Mouse (Mus musculus) kidney, adult 2 months (tissue): Measurements from ENCODE around the gene Rhob. TPM values are rescaled to one million over a fixed set of nuclear protein-coding genes. Genes with fewer than 3 reads are reported as not detected.

Experiments used
- DNase-seq: peaks from one replicate; pipeline ENCODE4 v3.0.0; 2021
- H3K27ac ChIP-seq: fragments of 200-500 bp; 2 replicates; pipeline ENCODE4 v1.5.1; 2012; ENCODE audit warnings: low read depth, low read length, control low read depth, inconsistent platforms; ENCODE audit not compliant: insufficient read depth
- H3K27me3 ChIP-seq: fragments of 200-500 bp; replicated peaks from 2 replicates; pipeline ENCODE4 v1.6.1; 2012; ENCODE audit warnings: mild to moderate bottlenecking, moderate library complexity, low read length, inconsistent platforms; ENCODE audit not compliant: control insufficient read depth, insufficient read depth
- H3K36me3 ChIP-seq: fragments of 200-500 bp; 2 replicates; pipeline ENCODE4 v1.6.1; 2012; ENCODE audit warnings: mild to moderate bottlenecking, moderate library complexity, low read length, inconsistent platforms; ENCODE audit not compliant: control insufficient read depth, insufficient read depth
- H3K4me1 ChIP-seq: fragments of 200-500 bp; 2 replicates; pipeline ENCODE4 v1.6.1; 2011; ENCODE audit warnings: low read length; ENCODE audit not compliant: control insufficient read depth, insufficient read depth
- H3K4me3 ChIP-seq: fragments of 200-500 bp; 2 replicates; pipeline ENCODE4 v1.5.1; 2011; ENCODE audit warnings: mild to moderate bottlenecking, low read depth, low read length, control low read depth; ENCODE audit not compliant: insufficient read depth
- CTCF ChIP-seq: fragments of 200-500 bp; conservative IDR thresholded peaks from 2 replicates; pipeline ENCODE4 v1.5.1; 2011; ENCODE audit warnings: low read depth, mild to moderate bottlenecking, control low read depth, low read length, moderate library complexity, mixed read lengths; ENCODE audit not compliant: insufficient read depth, insufficient read length
- POLR2A ChIP-seq: fragments of 200-500 bp; IDR thresholded peaks from one replicate; pipeline ENCODE4 v1.6.1; 2011; ENCODE audit warnings: low read depth, low read length, control low read depth
- WGBS: fragments of 180-500 bp; shearing (Covaris S2); methylation state at CpG from one replicate; pipeline ENCODE4 v1.1.7; 2018; 5-methylcytosine and 5-hydroxymethylcytosine counted together
- polyA plus RNA-seq: library from polyadenylated mRNA; depleted of rRNA; stranded (reverse); fragments of >200 nt; gene quantifications from 2 replicates; pipeline ENCODE4 v1.2.3, GENCODE M21; 2012; rRNA removed

Rhob gene
- polyA plus RNA-seq, 1 experiment = 128 TPM

- Histone ChIP-seq H3K4me3 (no peak overlapping the region), H3K27ac (no peak overlapping the region), H3K27me3 (no peaks in the 10 kb centered on the region), H3K36me3 (no peaks in the 10 kb centered on the region), H3K4me1 (peaks cover 13% of the 10 kb centered on the region)
- WGBS = 58% methylated on average over 3 of the region's 3 CpGs
- TF ChIP-seq CTCF = no peak
- no peak for TF ChIP-seq POLR2A
- peak; percentile 80 for DNase-seq
Observed at GRCm38 (mm10) chr12:8454487-8454886, 45.3 kb downstream of the Rhob start.

DNA sequence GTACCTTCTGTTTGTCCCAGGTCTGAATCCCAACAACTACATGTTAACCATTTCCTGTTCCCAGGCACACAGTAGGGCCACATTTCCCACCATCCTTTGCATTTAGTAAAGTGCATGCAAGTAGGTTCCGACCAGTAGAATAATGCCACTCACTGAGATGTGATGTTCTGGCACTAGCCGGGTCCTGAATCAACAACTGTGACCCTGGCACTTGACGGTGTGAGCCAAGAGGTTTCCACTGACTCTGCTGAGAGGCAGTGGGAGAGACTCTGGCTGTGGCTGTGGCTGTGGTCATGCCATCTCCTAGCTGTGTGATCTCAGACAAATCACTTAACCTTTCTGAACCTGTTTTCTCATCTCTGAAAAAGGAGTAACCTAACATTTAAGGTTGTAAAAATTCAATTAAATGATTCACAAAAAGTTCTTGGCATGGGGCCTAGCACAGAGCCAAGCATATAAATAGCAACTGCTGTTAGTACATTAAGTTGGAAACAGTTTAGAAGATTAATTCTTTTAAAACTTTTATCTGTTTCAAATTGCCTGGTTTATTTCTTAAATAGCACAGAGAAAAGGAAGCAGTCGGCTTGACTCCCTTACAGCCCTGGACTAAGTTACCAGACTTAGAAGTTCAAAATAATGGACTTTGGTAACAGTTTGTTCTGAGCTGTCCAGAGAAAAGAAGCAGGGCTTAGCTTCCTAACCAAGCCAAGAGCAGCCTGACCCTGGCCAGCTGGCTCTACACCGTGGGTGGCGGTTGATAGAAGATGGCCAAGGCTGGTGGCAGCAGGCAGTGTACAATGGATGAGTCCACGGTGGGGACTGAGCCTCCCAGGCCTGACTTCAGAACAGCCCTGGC lies 46.8 kb downstream of the Rhob start:
- Histone ChIP-seq H3K27ac (peak overlapping the region; percentile 46; the same call in 1 of the 2 replicates), H3K27me3 (no peaks in the 10 kb centered on the region), H3K36me3 (no peaks in the 10 kb centered on the region), H3K4me3 (no peak overlapping the region), H3K4me1 (peaks cover 13% of the 10 kb centered on the region)
- DNase-seq = peak; percentile 72
- TF ChIP-seq POLR2A (no peak), CTCF (no peak)
- 41% methylated on average over 7 of the region's 7 CpGs for WGBS

GRCm38 (mm10) chr12:8451571-8452485 lies 48.0 kb downstream of the Rhob start:
- no peak overlapping the region for H3K4me3 ChIP-seq
- H3K36me3 ChIP-seq = no peaks in the 10 kb centered on the region
- no peaks in the 10 kb centered on the region for H3K27me3 ChIP-seq
- peaks cover 13% of the 10 kb centered on the region for H3K4me1 ChIP-seq
- 77% methylated on average over 7 of the region's 7 CpGs for WGBS
- peak; percentile 37 for DNase-seq
- no peak for TF ChIP-seq CTCF
- no peak for TF ChIP-seq POLR2A
- H3K27ac ChIP-seq = no peak overlapping the region

DNA sequence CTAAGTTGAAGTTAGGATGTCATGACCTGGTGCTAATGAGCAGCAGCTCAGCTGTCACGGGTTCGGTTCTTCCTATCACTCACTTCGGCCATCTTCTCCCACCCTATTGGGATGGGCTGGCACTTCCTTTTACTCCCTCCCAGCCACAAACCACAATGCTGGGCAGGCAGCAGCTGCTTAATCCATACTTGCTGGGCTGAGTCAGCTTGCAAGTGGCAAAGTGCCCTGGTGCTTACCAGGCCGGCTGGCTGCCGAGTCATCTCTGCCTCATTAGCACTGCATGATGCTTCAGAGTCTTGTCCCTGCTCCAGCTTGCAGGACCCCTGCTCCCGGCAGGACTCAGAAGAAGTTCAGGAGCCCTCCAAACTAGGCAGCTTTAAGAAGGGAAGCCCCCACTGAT lies 49.2 kb downstream of the Rhob start:
- Histone ChIP-seq H3K36me3 (no peaks in the 10 kb centered on the region), H3K27ac (no peak overlapping the region), H3K4me1 (peaks cover 16% of the 10 kb centered on the region), H3K27me3 (no peaks in the 10 kb centered on the region), H3K4me3 (no peak overlapping the region)
- WGBS = 83% methylated on average over 6 of the region's 6 CpGs
- no peak for TF ChIP-seq POLR2A
- no peak for TF ChIP-seq CTCF
- no peak for DNase-seq

DNA sequence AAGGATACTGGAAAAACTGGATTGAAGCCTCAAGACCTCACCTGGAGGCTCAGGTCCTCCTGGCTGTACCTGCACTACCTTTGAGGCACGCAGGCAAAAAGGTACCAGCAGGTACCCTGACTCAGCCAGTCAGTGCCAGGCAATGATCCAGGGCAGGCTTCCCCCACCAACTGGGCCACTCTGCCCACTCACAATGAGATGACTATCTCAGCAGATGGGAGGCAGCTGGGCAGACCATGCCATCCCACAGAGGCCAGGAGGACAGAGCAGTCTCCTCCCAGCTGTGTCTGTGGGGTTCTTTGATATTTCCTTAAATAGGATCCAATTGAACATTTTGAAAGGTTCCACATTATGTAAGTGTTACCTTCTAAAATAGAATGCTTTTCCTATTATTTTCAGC lies 49.8 kb downstream of the Rhob start:
- Histone ChIP-seq H3K27me3 (no peaks in the 10 kb centered on the region), H3K27ac (no peak overlapping the region), H3K36me3 (no peaks in the 10 kb centered on the region), H3K4me3 (no peak overlapping the region), H3K4me1 (peaks cover 16% of the 10 kb centered on the region)
- no peak for TF ChIP-seq POLR2A
- TF ChIP-seq CTCF = no peak
- 97% methylated on average over 1 of the region's 1 CpGs for WGBS
- DNase-seq = no peak

Other genes with a start within 250 kb of the Rhob start
- 1.1 and 1.5 TPM in 2 replicates for gene Gdf7, start 198.1 kb downstream of the Rhob start, polyA plus RNA-seq
- 25.3 and 27.7 TPM in 2 replicates for gene Hs1bp3, start 186.6 kb downstream of the Rhob start, polyA plus RNA-seq
- 0.49 and 0.61 TPM in 2 replicates for gene Slc7a15, start 99.1 kb upstream of the Rhob start, polyA plus RNA-seq
- 42.1 and 43.3 TPM in 2 replicates for gene Pum2, start 174.1 kb upstream of the Rhob start, polyA plus RNA-seq